Mouse (Mus musculus) hindbrain, embryonic 13.5 days (tissue): ENCODE data around the gene Gab3. TPM values are rescaled to one million over a fixed set of nuclear protein-coding genes. Genes with fewer than 3 reads are reported as not detected.

Experiments
- ATAC-seq: fragments of 200-750 bp; cut with Nextera tagmentation; 2 replicates; pipeline ENCODE4 v1.8.0; 2017; ENCODE audit warnings: moderate TSS enrichment; ENCODE audit not compliant: low FRiP score
- H3K27ac ChIP-seq: fragments of 300-500 bp; sonication (generic); 2 replicates; pipeline ENCODE4 v1.5.1; 2015; ENCODE audit warnings: inconsistent platforms, mild to moderate bottlenecking, moderate library complexity
- H3K27me3 ChIP-seq: fragments of 300-500 bp; sonication (generic); 2 replicates; pipeline ENCODE4 v1.6.1; 2015; ENCODE audit warnings: mild to moderate bottlenecking, inconsistent platforms
- H3K36me3 ChIP-seq: fragments of 300-500 bp; sonication (generic); 2 replicates; pipeline ENCODE4 v1.6.1; 2015; ENCODE audit warnings: mild to moderate bottlenecking, inconsistent platforms
- H3K4me1 ChIP-seq: fragments of 300-500 bp; sonication (generic); replicated peaks from 2 replicates; pipeline ENCODE4 v1.6.1; 2015; ENCODE audit warnings: inconsistent platforms
- H3K4me2 ChIP-seq: fragments of 300-500 bp; sonication (generic); 2 replicates; pipeline ENCODE4 v1.6.1; 2015; ENCODE audit warnings: inconsistent platforms, mild to moderate bottlenecking, moderate library complexity
- H3K4me3 ChIP-seq: fragments of 300-500 bp; sonication (generic); 2 replicates; pipeline ENCODE4 v1.5.1; 2015; ENCODE audit warnings: mild to moderate bottlenecking, inconsistent platforms
- H3K9ac ChIP-seq: fragments of 300-500 bp; sonication (generic); 2 replicates; pipeline ENCODE4 v1.6.1; 2015; ENCODE audit warnings: mild to moderate bottlenecking, inconsistent platforms
- H3K9me3 ChIP-seq: fragments of 300-500 bp; sonication (generic); 2 replicates; pipeline ENCODE4 v1.6.1; 2016; ENCODE audit warnings: inconsistent platforms
- WGBS: fragments of 180-500 bp; shearing (Covaris S2); methylation state at CpG from one replicate; pipeline ENCODE4 v1.1.7; 2015; 5-methylcytosine and 5-hydroxymethylcytosine counted together
- polyA plus RNA-seq: library from polyadenylated mRNA; unstranded; fragments of >200 nt; fragmentation: Nextera tagmentation; extraction: Ambion mirVana; gene quantifications from 2 replicates; pipeline ENCODE4 v1.2.1, GENCODE M21; 2015

Gene Gab3
- 2.5 and 2.6 TPM in 2 replicates for polyA plus RNA-seq

DNA sequence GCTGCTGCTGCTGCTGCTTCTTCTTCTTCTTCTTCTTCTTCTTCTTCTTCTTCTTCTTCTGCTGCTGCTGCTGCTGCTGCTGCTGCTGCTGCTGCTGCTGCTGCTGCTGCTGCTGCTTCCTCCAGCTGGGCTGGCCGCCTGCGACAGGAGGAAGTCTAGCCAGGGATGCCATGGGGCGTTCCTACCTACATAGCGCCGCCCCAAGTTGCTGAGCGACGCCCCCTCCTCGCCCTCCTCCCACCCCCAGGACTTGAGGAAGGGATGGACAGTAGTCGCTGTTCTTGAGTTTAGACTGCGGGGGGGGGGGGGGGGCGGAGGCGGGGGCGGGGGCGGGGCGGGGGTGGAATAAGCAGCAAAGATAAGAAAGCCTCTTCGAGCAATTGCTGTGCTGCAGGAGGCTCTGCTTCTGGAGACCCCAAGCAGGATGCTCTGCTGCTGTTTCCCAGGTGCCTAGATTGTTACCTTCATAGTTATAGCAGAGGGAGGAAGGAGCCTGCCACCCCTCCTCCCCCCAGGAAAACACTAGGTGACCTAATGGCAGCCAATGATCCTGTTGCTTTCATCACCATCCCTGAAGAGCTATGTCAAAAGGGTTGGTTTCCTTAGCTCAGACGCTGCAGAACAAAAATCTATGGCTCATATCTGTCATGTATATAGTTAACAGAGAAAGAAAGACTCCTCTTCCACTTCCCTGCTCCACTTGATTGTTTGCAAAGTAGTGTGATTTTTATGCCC, at the start of gene Gab3:
TSS of gene Gab3 (minus strand) at position 685 of the 735 bp plus-strand sequence.
- H3K27ac ChIP-seq = peak within 1 kb of the TSS; percentile 23; the same call in 1 of the 2 replicates
- ATAC-seq = peak; percentile 94
- H3K4me2 ChIP-seq = peak within 1 kb of the TSS; percentile 58
- H3K9me3 ChIP-seq = no peaks in the 10 kb centered on the region
- H3K27me3 ChIP-seq = no peaks in the 10 kb centered on the region
- H3K4me1 ChIP-seq = no peaks in the 10 kb centered on the region
- H3K4me3 ChIP-seq = peak within 1 kb of the TSS; percentile 49
- 13% methylated on average over 6 of the region's 17 CpGs for WGBS
- H3K36me3 ChIP-seq = no peaks in the 10 kb centered on the region
- peak within 1 kb of the TSS; percentile 68 for H3K9ac ChIP-seq

DNA sequence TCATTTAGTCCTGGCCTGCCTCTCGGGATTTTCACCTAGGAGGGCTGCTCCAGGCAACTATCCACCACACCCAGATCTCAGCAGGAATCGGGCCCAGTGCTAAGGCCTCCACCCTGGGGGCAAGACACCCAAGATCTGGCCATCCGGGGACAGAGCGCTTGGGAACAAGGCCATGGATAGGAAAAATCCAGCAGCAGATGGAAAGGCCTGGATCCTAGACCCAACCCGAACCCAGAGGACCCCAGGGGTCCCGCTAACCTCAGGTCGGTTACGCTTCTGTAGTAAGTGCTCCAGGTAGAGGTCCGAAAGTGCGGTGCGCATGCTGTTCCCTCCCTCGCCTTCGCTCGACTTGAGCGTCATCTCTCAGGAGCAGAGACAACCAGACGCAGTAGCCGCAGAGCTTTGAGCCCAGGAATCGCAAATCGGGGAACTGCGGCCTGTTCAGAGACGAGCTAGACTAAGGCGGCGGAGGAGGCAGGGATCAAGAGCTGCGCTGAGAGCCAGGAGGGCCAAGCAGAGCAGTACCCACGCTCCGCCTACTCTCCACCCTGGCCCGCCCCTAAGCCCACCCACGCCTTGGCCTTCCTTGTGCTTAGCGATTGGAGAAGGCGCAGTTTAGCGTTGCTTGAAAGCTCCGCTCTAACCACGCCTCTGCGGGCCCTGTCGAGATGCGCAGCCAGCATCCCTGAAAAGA, 45.4 kb upstream of the Gab3 start, which contains the start of gene Mpp1:
TSS of gene Mpp1 (minus strand) at position 550 of the 694 bp plus-strand sequence.
- 13% methylated on average over 36 of the region's 36 CpGs for WGBS
- peak; percentile 100 for ATAC-seq

DNA sequence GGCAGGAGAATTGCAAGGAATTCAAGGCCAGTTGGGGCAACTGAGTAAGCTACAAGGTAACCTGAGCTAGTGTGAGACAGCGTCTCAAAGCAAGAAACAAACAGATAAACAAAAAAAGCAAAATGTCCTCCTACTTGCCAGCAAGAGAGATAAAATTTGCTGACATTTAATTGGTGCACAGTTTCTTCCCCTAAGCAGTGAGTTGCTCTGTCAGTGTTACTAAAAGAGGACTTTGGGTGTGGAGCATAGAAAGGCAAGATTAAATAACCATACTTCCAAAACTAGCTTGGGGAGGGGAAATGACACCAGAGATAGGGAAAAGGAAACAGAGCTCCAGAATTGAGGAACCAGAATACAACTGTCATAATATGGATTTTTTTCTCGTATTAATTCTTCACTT, 44.2 kb upstream of the Gab3 start:
- H3K4me3 ChIP-seq = no peak overlapping the region
- no peaks in the 10 kb centered on the region for H3K4me1 ChIP-seq
- no peaks in the 10 kb centered on the region for H3K9me3 ChIP-seq
- WGBS = 72% methylated on average over 2 of the region's 2 CpGs
- no peaks in the 10 kb centered on the region for H3K27me3 ChIP-seq
- H3K4me2 ChIP-seq = no peak overlapping the region
- no peaks in the 10 kb centered on the region for H3K36me3 ChIP-seq
- H3K9ac ChIP-seq = no peak overlapping the region
- no peak overlapping the region for H3K27ac ChIP-seq
- no peak for ATAC-seq

More for the DNA sequence above, 45.4 kb upstream of the Gab3 start, which contains the start of gene Mpp1:
- Histone ChIP-seq H3K4me2 (peak within 1 kb of the TSS; percentile 62), H3K27me3 (no peaks in the 10 kb centered on the region), H3K4me1 (no peaks in the 10 kb centered on the region), H3K9me3 (no peaks in the 10 kb centered on the region), H3K4me3 (peak within 1 kb of the TSS; percentile 48), H3K9ac (peak within 1 kb of the TSS; percentile 73), H3K36me3 (no peaks in the 10 kb centered on the region), H3K27ac (peak within 1 kb of the TSS; percentile 35; the same call in 1 of the 2 replicates)

DNA sequence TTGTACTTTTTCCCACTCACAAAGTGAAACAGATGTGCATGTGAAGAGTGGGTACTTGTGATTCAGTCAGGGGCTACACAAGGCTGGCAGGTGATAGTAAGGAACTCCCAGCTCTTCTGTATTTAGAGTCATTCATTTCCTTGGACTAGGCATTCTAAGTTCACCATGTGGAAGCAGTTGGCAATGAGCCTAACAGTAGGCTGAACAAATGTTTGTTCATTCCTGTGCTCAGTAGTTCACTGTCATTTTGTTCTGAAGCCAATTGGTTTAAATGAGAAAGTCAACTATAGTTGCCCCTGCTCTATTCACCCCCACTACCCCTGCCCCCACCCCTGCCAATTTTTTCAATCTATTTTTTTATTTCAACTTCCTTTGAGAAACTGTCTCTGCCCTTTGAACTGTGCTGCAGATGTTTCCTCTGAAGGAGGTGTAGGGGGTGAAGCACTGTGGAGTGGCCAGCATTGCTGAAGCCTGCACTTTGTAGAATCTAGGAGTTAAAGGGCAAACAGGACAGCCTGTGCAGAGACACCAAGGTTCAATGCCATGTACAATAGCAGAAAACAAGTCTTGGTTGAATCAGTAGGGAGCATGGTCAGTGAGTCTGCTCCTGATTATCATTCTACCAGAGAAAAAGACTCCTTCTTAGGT, 43.2 kb upstream of the Gab3 start:
- Histone ChIP-seq H3K27me3 (no peaks in the 10 kb centered on the region), H3K4me3 (no peak overlapping the region), H3K9me3 (no peaks in the 10 kb centered on the region), H3K27ac (no peak overlapping the region), H3K4me2 (no peak overlapping the region), H3K4me1 (no peaks in the 10 kb centered on the region), H3K9ac (no peak overlapping the region), H3K36me3 (no peaks in the 10 kb centered on the region)
- ATAC-seq = no peak

DNA sequence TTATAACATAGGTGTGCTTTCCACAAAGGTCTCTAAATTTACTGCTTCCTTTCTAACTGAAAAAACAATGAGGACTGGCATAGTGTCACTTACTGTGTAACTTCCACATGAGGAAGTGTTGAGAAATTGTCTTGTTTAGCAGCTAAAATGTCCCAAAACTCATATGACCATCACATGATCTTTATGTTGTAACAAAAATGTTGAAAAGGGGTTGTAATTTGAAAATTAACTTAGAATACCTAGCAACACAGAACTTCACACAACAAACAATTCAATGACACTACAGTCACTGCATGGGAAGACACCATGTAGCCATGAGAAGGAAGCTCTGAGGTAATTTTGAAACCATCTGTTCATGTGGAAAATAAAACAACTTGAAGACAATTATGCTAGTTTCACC, 41.6 kb upstream of the Gab3 start:
- Histone ChIP-seq H3K27me3 (no peaks in the 10 kb centered on the region), H3K4me3 (no peak overlapping the region), H3K27ac (no peak overlapping the region), H3K36me3 (no peaks in the 10 kb centered on the region), H3K9ac (no peak overlapping the region), H3K4me2 (no peak overlapping the region), H3K4me1 (no peaks in the 10 kb centered on the region), H3K9me3 (no peaks in the 10 kb centered on the region)
- no peak for ATAC-seq

DNA sequence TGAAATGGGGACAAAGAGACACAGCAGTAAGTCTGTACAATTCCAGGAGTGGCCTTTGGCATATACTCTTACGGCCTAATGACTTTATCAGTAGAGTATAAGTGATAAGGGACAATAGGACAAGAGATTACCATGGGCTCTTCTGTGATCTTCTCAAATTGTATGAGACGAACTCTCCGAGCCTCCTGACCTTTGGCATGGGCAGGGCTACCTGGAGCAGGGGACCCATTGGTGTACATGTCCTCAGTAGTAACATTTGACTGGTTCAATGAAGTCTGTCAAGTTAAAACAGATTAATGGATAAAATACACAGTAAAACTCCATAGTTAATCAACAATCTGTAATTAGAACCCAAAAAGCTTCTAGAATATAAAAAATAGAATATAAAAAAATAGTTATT, 40.3 kb upstream of the Gab3 start:
- 95% methylated on average over 3 of the region's 3 CpGs for WGBS
- ATAC-seq = no peak
- H3K27me3 ChIP-seq = no peaks in the 10 kb centered on the region

DNA sequence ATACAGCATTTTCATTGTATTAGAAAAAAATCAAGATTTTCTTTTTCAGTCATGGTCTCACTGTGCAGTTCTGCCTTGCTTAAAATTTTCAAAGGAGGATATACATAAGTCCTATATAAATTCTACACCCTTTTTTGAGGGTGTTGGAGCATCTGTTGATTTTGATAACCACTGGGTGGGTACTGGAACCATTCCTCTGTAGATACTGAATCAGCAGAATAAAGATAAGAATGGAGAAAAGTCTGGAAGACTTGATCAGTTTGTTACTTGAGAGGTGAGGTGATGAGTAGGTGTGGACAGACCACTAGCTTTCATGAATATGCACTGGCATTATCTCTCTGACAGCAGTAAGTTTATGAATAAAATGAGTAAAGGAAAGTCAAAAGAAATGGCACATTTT, 30.3 kb upstream of the Gab3 start:
- Histone ChIP-seq H3K4me3 (no peak overlapping the region), H3K9me3 (no peaks in the 10 kb centered on the region), H3K4me1 (no peaks in the 10 kb centered on the region), H3K4me2 (no peak overlapping the region), H3K9ac (no peak overlapping the region), H3K27me3 (no peaks in the 10 kb centered on the region), H3K27ac (no peak overlapping the region), H3K36me3 (peaks cover 7% of the 10 kb centered on the region; the same call in 1 of the 2 replicates)
- no peak for ATAC-seq

More for the DNA sequence above, 40.3 kb upstream of the Gab3 start:
- Histone ChIP-seq H3K4me1 (no peaks in the 10 kb centered on the region), H3K4me3 (no peak overlapping the region), H3K36me3 (no peaks in the 10 kb centered on the region), H3K9me3 (no peaks in the 10 kb centered on the region), H3K27ac (no peak overlapping the region), H3K9ac (no peak overlapping the region), H3K4me2 (no peak overlapping the region)

DNA sequence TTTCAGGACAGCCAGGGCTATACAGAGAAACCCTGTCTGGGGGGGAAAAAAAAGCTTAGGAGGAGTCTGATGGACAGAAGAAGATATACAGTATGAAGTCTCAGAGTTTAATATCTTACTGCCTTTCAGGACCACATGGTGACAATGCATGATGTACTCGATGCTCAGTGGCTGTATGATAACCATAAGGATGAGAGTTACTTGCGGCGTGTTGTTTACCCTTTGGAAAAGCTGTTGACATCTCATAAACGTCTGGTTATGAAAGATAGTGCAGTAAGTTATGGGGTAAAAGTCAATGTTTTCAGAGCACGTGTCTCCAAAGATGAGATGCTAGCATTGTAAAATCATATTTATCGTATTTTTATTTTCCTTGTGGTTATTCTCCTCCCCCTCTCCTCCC, 17.0 kb upstream of the Gab3 start:
- H3K4me3 ChIP-seq = no peak overlapping the region
- H3K9me3 ChIP-seq = no peaks in the 10 kb centered on the region
- H3K36me3 ChIP-seq = peaks cover 47% of the 10 kb centered on the region
- no peak overlapping the region for H3K27ac ChIP-seq
- ATAC-seq = no peak
- H3K4me1 ChIP-seq = peaks cover 5% of the 10 kb centered on the region
- no peak overlapping the region for H3K9ac ChIP-seq
- 92% methylated on average over 6 of the region's 6 CpGs for WGBS
- H3K27me3 ChIP-seq = no peaks in the 10 kb centered on the region
- no peak overlapping the region for H3K4me2 ChIP-seq

DNA sequence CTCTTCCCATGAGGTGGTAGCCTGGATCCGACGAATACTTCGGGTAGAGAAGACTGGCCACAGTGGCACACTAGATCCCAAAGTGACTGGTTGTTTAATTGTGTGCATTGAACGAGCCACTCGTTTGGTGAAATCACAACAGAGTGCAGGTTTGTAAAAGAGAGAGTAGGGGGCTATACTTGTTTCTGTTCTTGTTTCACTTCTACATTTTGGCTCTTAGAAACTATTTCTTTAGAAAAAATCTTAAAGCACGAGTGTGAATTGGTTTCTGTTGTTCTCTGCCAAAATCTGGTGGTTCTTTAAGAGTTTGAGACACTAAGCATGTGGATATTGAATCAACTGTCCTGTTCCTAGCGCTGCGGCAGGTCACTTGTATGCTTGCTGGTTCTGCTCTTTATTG, 13.5 kb upstream of the Gab3 start:
- Histone ChIP-seq H3K27ac (no peak overlapping the region), H3K4me2 (no peak overlapping the region), H3K27me3 (no peaks in the 10 kb centered on the region), H3K4me3 (no peak overlapping the region), H3K4me1 (peaks cover 9% of the 10 kb centered on the region), H3K9me3 (no peaks in the 10 kb centered on the region), H3K9ac (no peak overlapping the region), H3K36me3 (peaks cover 20% of the 10 kb centered on the region; the same call in 1 of the 2 replicates)
- WGBS = 95% methylated on average over 8 of the region's 8 CpGs
- no peak for ATAC-seq

DNA sequence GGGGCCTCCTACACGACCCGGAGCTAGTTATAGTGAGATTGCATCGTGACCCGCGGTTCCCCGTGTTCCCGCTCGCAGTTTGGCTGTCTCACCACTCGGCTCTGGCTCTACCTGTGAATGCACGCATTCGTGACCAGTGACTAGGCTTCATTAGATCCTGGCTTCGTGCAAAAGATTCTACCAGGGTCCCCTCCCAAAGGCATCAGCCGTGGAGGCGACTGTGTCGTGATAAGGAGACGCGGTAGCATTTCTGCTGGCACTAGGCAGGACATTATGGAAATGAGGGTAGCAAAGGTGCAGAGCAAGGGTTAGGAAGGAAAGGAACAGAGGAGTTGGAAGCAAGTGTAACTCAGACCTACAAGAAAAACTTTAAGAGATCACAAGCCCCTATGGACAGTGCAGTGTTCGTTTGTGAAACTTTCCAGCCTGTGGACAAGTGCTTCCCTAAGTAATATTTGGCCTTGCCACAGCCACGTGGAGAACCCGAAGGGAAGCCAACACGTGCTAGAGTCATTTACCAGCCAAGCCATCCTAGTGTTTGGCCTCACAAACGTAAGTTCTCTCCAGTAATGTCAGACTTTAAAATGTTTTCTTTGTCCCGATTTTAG, 11.0 kb upstream of the Gab3 start:
- Histone ChIP-seq H3K27me3 (no peaks in the 10 kb centered on the region), H3K9me3 (no peaks in the 10 kb centered on the region), H3K4me1 (peaks cover 9% of the 10 kb centered on the region), H3K27ac (peak overlapping the region; percentile 62), H3K9ac (peak overlapping the region; percentile 69), H3K4me3 (peak overlapping the region; percentile 57), H3K36me3 (peaks cover 10% of the 10 kb centered on the region; the same call in 1 of the 2 replicates), H3K4me2 (peak overlapping the region; percentile 61)
- 23% methylated on average over 23 of the region's 23 CpGs for WGBS
- ATAC-seq = 0 out of 2 replicates have a peak, but pooled peaks have one; percentile 1

DNA sequence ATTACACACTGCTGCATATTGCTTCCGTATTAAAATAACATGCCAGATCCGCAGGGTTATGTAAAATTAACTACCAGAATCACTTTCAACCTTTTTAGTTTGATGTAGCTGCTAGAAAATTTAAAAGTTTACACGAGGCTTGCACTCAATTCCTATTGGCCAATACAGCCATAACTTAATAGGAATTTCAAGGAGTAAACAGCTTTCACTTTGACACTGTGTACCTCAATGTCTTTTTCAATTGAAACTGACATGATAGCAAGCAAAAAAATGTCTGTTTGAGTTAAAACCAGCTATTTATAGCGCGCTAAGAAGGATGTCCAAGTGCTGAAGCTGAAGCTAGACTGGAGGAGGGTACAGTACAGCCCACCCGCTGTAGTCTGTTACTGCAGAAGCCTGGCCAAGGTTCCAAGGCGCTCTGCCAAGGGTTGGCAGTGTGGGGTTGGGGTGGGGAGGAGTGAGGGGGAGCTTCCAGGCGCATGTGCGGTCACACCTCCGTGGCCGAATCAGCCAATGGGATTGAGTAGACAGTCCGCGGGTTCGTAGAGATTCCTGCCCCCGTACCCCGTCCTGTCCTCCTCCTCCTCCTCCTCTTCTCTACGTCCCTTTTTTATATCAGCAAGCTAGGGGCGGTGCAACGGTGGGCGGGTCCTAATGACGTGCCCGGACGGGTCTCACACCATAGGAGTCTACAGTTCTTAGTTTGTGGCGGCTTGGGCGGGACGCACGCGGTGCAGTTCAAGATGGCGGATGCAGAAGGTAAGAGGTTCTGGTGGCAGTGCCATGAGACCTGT, 10.3 kb upstream of the Gab3 start, which contains the start of gene Dkc1:
TSS of gene Dkc1 (plus strand) at position 486 of the 794 bp plus-strand sequence.
- Histone ChIP-seq H3K27ac (peak within 1 kb of the TSS; percentile 62), H3K9ac (peak within 1 kb of the TSS; percentile 69), H3K4me2 (peak within 1 kb of the TSS; percentile 61), H3K36me3 (0 out of 2 replicates have a peak, but pooled peaks cover 6% of the 10 kb centered on the region), H3K4me1 (peaks cover 9% of the 10 kb centered on the region), H3K27me3 (no peaks in the 10 kb centered on the region), H3K9me3 (no peaks in the 10 kb centered on the region), H3K4me3 (peak within 1 kb of the TSS; percentile 57)
- 20% methylated on average over 29 of the region's 29 CpGs for WGBS
- peak; percentile 100 for ATAC-seq
